29 mouse cellular contexts compared by ENCODE assay signal in the genomic region with DNA sequence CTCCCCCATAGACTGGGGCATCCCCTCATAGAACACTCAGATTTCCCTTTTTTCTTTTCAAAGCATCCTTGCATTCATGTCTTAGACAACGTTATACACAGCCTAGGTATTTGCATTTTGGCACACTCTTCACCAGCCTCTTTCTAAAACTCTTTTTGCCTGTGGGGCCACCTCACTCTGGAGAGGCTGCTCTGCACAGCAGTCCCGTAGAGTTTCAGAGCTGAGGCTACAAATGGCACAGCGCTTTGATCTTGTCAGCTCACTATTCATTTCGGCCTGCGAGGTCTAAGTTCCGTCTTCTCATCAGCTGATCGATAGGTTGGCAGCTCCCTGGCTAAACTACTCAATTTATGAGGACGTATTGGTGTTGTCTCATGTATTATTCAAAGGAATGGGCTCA.
DNase-seq lines count a peak whose midpoint lies in the region; ATAC-seq lines count a peak whose summit lies in the region.
"Had no signal": no experiment of that assay in that cellular context is flagged by ENCODE, and none has a peak within 500 bp of the region (broad histone marks: within the 10 kb centered on the region; RNA-seq: fewer than 3 reads in every experiment).

No protein-coding gene starts in this region.

- peak; percentile 70; the same call in 1 of the 2 replicates for ATAC-seq in forebrain, embryonic 12.5 days (ENCODE audit: low FRiP score)
- ATAC-seq in forebrain, embryonic 16.5 days: no peak
- 0 out of 2 replicates have a peak, but pooled peaks have one; percentile 52 for ATAC-seq in hindbrain, embryonic 13.5 days (ENCODE audit: low FRiP score)
- ATAC-seq in midbrain, embryonic 15.5 days (replicated peaks): peak; percentile 70; the same call in 1 of the 2 replicates
- no peak for ATAC-seq in intestine, embryonic 15.5 days
- ATAC-seq: activated CD4-positive, CD25-positive, alpha-beta regulatory T cell, adult 4 months; intestine, postnatal 0 days had no signal

- H3K27me3 ChIP-seq in forebrain, embryonic 12.5 days: no peaks in the 10 kb centered on the region
- no peaks in the 10 kb centered on the region for H3K27me3 ChIP-seq in forebrain, embryonic 16.5 days (replicated peaks; ENCODE audit: control insufficient read depth, insufficient read depth, low read length)
- no peaks in the 10 kb centered on the region for H3K27me3 ChIP-seq in hindbrain, embryonic 13.5 days
- H3K27me3 ChIP-seq in hindbrain, embryonic 10.5 days (ENCODE audit: insufficient read depth, poor library complexity, severe bottlenecking): no peaks in the 10 kb centered on the region
- H3K27me3 ChIP-seq in midbrain, embryonic 15.5 days (replicated peaks): no peaks in the 10 kb centered on the region
- H3K27me3 ChIP-seq in intestine, embryonic 15.5 days (replicated peaks): no peaks in the 10 kb centered on the region
- H3K27me3 ChIP-seq: CH12.LX; embryonic facial prominence, embryonic 15.5 days; limb, embryonic 15.5 days; liver, embryonic 13.5 days had no signal

- no peak for DNase-seq in hindbrain, embryonic 10.5 days (ENCODE audit: low spot score)
- DNase-seq in brain, adult 2 months (ENCODE audit: low read depth, low spot score): peak; percentile 8
- DNase-seq in urinary bladder, postnatal 36 days (ENCODE audit: low spot score in 2 of 2): no peak
- DNase-seq: adrenal gland, adult 2 months; adrenal gland, postnatal 36 days; cerebellum, adult 8-10 months; cerebellum, postnatal 25 days; gastrocnemius, postnatal 10 days; kidney, adult 9 months; kidney, postnatal 14 days; layer of hippocampus, adult 9-11 months; liver, embryonic 13.5 days; lung, adult 2 months; lung, postnatal 10 days; retina, postnatal 1 day; right cerebral cortex, postnatal 14 days had no signal

- no peaks in the 10 kb centered on the region for H3K36me3 ChIP-seq in forebrain, embryonic 12.5 days (replicated peaks)
- H3K36me3 ChIP-seq in forebrain, embryonic 16.5 days (ENCODE audit: control insufficient read depth, insufficient read depth): no peaks in the 10 kb centered on the region
- H3K36me3 ChIP-seq in hindbrain, embryonic 13.5 days: no peaks in the 10 kb centered on the region
- H3K36me3 ChIP-seq in hindbrain, embryonic 10.5 days: no peaks in the 10 kb centered on the region
- no peaks in the 10 kb centered on the region for H3K36me3 ChIP-seq in midbrain, embryonic 15.5 days (replicated peaks)
- no peaks in the 10 kb centered on the region for H3K36me3 ChIP-seq in intestine, embryonic 15.5 days
- H3K36me3 ChIP-seq: embryonic facial prominence, embryonic 10.5 days; embryonic facial prominence, embryonic 15.5 days; limb, embryonic 10.5 days; limb, embryonic 15.5 days; liver, embryonic 13.5 days had no signal

- H3K27ac ChIP-seq in forebrain, embryonic 12.5 days: no peak overlapping the region
- no peak overlapping the region for H3K27ac ChIP-seq in forebrain, embryonic 16.5 days (ENCODE audit: low read length)
- H3K27ac ChIP-seq in hindbrain, embryonic 13.5 days: no peak overlapping the region
- no peak overlapping the region for H3K27ac ChIP-seq in hindbrain, embryonic 10.5 days
- no peak overlapping the region for H3K27ac ChIP-seq in midbrain, embryonic 15.5 days
- H3K27ac ChIP-seq in intestine, embryonic 15.5 days: no peak overlapping the region
- H3K27ac ChIP-seq: embryonic facial prominence, embryonic 10.5 days; embryonic facial prominence, embryonic 15.5 days; limb, embryonic 10.5 days; limb, embryonic 15.5 days; liver, embryonic 13.5 days; macrophage had no signal

- no peak overlapping the region for H3K9ac ChIP-seq in forebrain, embryonic 12.5 days
- H3K9ac ChIP-seq in forebrain, embryonic 16.5 days (replicated peaks; ENCODE audit: low read depth, low read length): no peak overlapping the region
- no peak overlapping the region for H3K9ac ChIP-seq in hindbrain, embryonic 13.5 days
- H3K9ac ChIP-seq in midbrain, embryonic 15.5 days: no peak overlapping the region
- no peak overlapping the region for H3K9ac ChIP-seq in intestine, embryonic 15.5 days
- H3K9ac ChIP-seq: embryonic facial prominence, embryonic 15.5 days; limb, embryonic 15.5 days; liver, embryonic 13.5 days had no signal

- no peak overlapping the region for H3K4me2 ChIP-seq in forebrain, embryonic 12.5 days
- H3K4me2 ChIP-seq in forebrain, embryonic 16.5 days (ENCODE audit: low read length): no peak overlapping the region
- no peak overlapping the region for H3K4me2 ChIP-seq in hindbrain, embryonic 13.5 days
- no peak overlapping the region for H3K4me2 ChIP-seq in midbrain, embryonic 15.5 days
- no peak overlapping the region for H3K4me2 ChIP-seq in intestine, embryonic 15.5 days (replicated peaks)
- H3K4me2 ChIP-seq: embryonic facial prominence, embryonic 15.5 days; limb, embryonic 15.5 days; liver, embryonic 13.5 days had no signal

- H3K9me3 ChIP-seq in forebrain, embryonic 12.5 days: no peaks in the 10 kb centered on the region
- H3K9me3 ChIP-seq in forebrain, embryonic 16.5 days (ENCODE audit: control insufficient read depth, low read length): no peaks in the 10 kb centered on the region
- H3K9me3 ChIP-seq in hindbrain, embryonic 13.5 days: no peaks in the 10 kb centered on the region
- no peaks in the 10 kb centered on the region for H3K9me3 ChIP-seq in hindbrain, embryonic 10.5 days
- H3K9me3 ChIP-seq in midbrain, embryonic 15.5 days: no peaks in the 10 kb centered on the region
- H3K9me3 ChIP-seq in intestine, embryonic 15.5 days: no peaks in the 10 kb centered on the region
- H3K9me3 ChIP-seq: embryonic facial prominence, embryonic 10.5 days; embryonic facial prominence, embryonic 15.5 days; limb, embryonic 10.5 days; limb, embryonic 15.5 days; liver, embryonic 13.5 days had no signal

- no peaks in the 10 kb centered on the region; the same call in none of the 2 replicates for H3K4me1 ChIP-seq in forebrain, embryonic 12.5 days
- peaks cover 10% of the 10 kb centered on the region for H3K4me1 ChIP-seq in forebrain, embryonic 16.5 days (replicated peaks; ENCODE audit: control insufficient read depth, insufficient read depth, low read length)
- peaks cover 9% of the 10 kb centered on the region for H3K4me1 ChIP-seq in hindbrain, embryonic 13.5 days (replicated peaks)
- H3K4me1 ChIP-seq in hindbrain, embryonic 10.5 days (replicated peaks): peaks cover 8% of the 10 kb centered on the region; the same call in 1 of the 2 replicates
- H3K4me1 ChIP-seq in midbrain, embryonic 15.5 days: 0 out of 2 replicates have a peak, but pooled peaks cover 3% of the 10 kb centered on the region
- H3K4me1 ChIP-seq in intestine, embryonic 15.5 days (replicated peaks): no peaks in the 10 kb centered on the region
- H3K4me1 ChIP-seq: embryonic facial prominence, embryonic 15.5 days; limb, embryonic 15.5 days; liver, embryonic 13.5 days had no signal

- WGBS in forebrain, embryonic 12.5 days: 62% methylated on average over 8 of the region's 8 CpGs
- WGBS in forebrain, embryonic 16.5 days: 31% methylated on average over 8 of the region's 8 CpGs
- 67% methylated on average over 8 of the region's 8 CpGs for WGBS in hindbrain, embryonic 13.5 days
- WGBS in hindbrain, embryonic 10.5 days: 80% methylated on average over 8 of the region's 8 CpGs
- WGBS in midbrain, embryonic 15.5 days: 43% methylated on average over 8 of the region's 8 CpGs
- 82% methylated on average over 8 of the region's 8 CpGs for WGBS in intestine, embryonic 15.5 days

- no peak overlapping the region for H3K4me3 ChIP-seq in forebrain, embryonic 12.5 days (replicated peaks)
- no peak overlapping the region for H3K4me3 ChIP-seq in forebrain, embryonic 16.5 days (replicated peaks; ENCODE audit: low read length)
- no peak overlapping the region for H3K4me3 ChIP-seq in hindbrain, embryonic 13.5 days
- H3K4me3 ChIP-seq in hindbrain, embryonic 10.5 days: no peak overlapping the region
- no peak overlapping the region for H3K4me3 ChIP-seq in midbrain, embryonic 15.5 days
- H3K4me3 ChIP-seq in intestine, embryonic 15.5 days (replicated peaks): no peak overlapping the region
- H3K4me3 ChIP-seq: embryonic facial prominence, embryonic 10.5 days; embryonic facial prominence, embryonic 15.5 days; limb, embryonic 10.5 days; limb, embryonic 15.5 days; liver, embryonic 13.5 days had no signal

Comparison
In these comparisons a context has a peak if more than half of its experiments do, and no peak if none do; other contexts are left out.
1. ATAC-seq: peak in forebrain, embryonic 12.5 days (single experiment), hindbrain, embryonic 13.5 days (single experiment) and midbrain, embryonic 15.5 days (single experiment); none in forebrain, embryonic 16.5 days (single experiment) and intestine, embryonic 15.5 days (single experiment).